Mouse (Mus musculus): ENCODE data around the gene Ndufa6. TPM values are rescaled to one million over a fixed set of nuclear protein-coding genes. Genes with fewer than 3 reads are reported as not detected.
A peak's percentile ranks its signal among the peaks of the same experiment; 100 is the strongest.

Ndufa6 gene
- polyA plus RNA-seq, 1 experiment, result 466 TPM

DNA sequence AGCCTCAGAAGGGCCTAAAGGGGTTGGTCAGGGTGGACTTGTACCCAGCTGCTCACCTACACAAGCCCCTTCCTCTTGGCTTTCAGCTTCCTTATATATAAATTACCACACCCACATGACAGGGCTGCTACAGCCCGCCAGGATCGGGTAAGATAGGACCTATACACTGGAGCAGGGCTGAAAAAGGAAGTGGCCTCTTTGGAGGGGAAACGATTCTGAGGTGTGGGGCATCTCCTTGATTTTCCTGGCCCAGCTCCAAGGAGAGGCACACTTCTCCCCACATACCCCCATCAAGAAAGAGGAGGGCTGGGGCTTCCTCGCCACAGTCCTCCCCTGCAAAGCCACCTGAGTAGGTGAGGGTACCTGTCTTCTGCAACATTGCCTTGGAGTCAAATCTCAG, 16.2 kb downstream of the Ndufa6 start:
- no peak for TF ChIP-seq POLR2A (IDR thresholded peaks at IDR 0.05; ENCODE audit: extremely low read depth, insufficient read depth, low read length)
- no peak for TF ChIP-seq CTCF (IDR thresholded peaks at IDR 0.05; ENCODE audit: extremely low read depth, insufficient read depth, low read length)
- Histone ChIP-seq H3K4me3 (ENCODE audit: insufficient read depth, low read length) (peak overlapping the region; percentile 68), H3K27ac (ENCODE audit: insufficient read depth, low read length) (no peak overlapping the region)

DNA sequence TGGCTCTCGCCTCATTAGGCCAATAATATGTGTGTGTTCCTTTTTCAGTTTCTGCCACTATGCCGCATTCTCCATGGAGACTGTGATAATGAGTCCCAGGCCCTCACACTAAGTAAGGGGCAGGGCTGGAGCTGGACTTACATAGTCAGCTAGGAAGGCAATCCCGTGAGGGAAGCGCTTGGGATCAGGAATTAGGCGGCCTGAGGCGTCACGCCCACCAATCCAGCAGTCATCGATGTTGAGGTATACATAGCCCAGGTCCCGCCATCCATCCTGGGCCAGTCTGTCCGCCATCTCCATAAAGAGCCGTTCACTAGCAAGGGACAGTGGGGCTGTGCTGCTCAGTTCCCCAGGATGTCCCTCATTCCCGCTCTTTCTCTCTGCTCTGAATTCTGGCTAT, 17.5 kb downstream of the Ndufa6 start:
- TF ChIP-seq POLR2A (IDR thresholded peaks at IDR 0.05; ENCODE audit: extremely low read depth, insufficient read depth, low read length), result no peak
- no peak for TF ChIP-seq CTCF (IDR thresholded peaks at IDR 0.05; ENCODE audit: extremely low read depth, insufficient read depth, low read length)
- Histone ChIP-seq H3K4me3 (ENCODE audit: insufficient read depth, low read length) (no peak overlapping the region), H3K27ac (ENCODE audit: insufficient read depth, low read length) (no peak overlapping the region), H3K4me1 (ENCODE audit: control insufficient read depth, insufficient read depth, low read length) (peaks cover 3% of the 10 kb centered on the region; the same call in 1 of the 2 replicates)

More for the DNA sequence above, 16.2 kb downstream of the Ndufa6 start:
- H3K4me1 ChIP-seq (ENCODE audit: control insufficient read depth, insufficient read depth, low read length), result peaks cover 3% of the 10 kb centered on the region; the same call in 1 of the 2 replicates

DNA sequence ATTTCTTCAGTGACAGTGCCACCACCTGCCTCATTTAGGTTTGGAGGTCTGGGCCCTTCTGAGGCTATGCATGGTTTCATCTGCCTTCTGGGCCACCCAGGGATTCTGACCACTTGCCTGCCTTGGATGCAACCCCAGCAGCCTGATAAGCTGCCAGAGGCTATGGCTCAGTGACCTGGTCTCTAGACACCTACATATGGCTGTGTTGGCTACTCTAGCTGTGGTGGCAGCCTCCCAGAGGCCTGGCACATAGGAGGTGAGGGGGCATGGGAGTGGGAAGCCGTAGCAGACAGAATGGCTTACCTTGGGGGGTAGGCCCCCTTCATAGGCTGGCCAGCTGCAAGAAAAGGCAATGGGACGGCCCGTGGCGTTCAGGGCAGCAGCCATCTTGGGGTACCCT, 18.9 kb downstream of the Ndufa6 start:
- no peak overlapping the region for H3K27ac ChIP-seq (ENCODE audit: insufficient read depth, low read length)
- H3K4me1 ChIP-seq (ENCODE audit: control insufficient read depth, insufficient read depth, low read length), result peaks cover 3% of the 10 kb centered on the region; the same call in 1 of the 2 replicates
- no peak overlapping the region for H3K4me3 ChIP-seq (ENCODE audit: insufficient read depth, low read length)
- no peak for TF ChIP-seq POLR2A (IDR thresholded peaks at IDR 0.05; ENCODE audit: extremely low read depth, insufficient read depth, low read length)
- no peak for TF ChIP-seq CTCF (IDR thresholded peaks at IDR 0.05; ENCODE audit: extremely low read depth, insufficient read depth, low read length)

DNA sequence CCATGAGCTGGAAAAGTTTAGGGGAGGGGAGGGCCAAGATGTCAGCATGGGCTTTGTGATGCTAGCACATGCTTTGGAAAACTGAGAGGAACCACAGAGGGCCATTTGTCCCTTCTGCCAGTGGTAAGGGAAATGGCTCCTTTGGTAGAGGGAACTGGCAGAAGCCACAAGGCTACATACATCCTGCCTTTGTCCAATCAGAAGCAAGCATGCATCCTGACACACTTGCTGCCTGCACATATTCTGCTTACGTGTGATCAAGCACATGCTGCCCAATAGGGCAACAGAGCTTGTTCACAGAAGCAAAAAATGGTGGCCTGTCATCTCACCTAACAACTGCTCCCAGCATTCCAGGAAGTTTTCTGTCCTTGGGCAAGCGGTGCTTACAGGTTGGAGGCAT, 28.7 kb downstream of the Ndufa6 start:
- no peak overlapping the region for H3K4me3 ChIP-seq (ENCODE audit: insufficient read depth, low read length)
- H3K4me1 ChIP-seq (ENCODE audit: control insufficient read depth, insufficient read depth, low read length), result no peaks in the 10 kb centered on the region
- H3K27ac ChIP-seq (ENCODE audit: insufficient read depth, low read length), result no peak overlapping the region
- no peak for TF ChIP-seq POLR2A (IDR thresholded peaks at IDR 0.05; ENCODE audit: extremely low read depth, insufficient read depth, low read length)
- TF ChIP-seq CTCF (IDR thresholded peaks at IDR 0.05; ENCODE audit: extremely low read depth, insufficient read depth, low read length), result no peak

DNA sequence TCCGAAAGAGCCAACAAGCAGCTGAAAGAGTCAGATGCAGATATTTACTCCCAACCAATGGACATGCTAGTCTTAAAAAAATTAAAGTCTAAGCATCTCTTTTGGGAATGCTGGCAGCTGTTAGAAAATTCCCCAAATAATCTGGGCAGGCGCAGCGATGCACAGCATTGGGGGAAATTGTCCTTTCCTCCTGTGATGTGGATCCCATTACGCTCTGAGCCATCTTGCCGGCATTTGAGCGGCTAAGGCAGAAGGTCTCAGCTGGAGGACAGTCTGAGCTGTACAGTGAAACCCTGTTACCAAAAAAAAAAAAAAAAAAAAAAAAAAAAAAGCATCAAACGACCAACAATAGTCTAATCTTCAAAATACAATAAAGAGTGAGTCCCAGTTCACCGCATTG, 31.9 kb downstream of the Ndufa6 start:
- Histone ChIP-seq H3K4me3 (ENCODE audit: insufficient read depth, low read length) (no peak overlapping the region), H3K4me1 (ENCODE audit: control insufficient read depth, insufficient read depth, low read length) (no peaks in the 10 kb centered on the region), H3K27ac (ENCODE audit: insufficient read depth, low read length) (no peak overlapping the region)
- TF ChIP-seq POLR2A (IDR thresholded peaks at IDR 0.05; ENCODE audit: extremely low read depth, insufficient read depth, low read length), result no peak
- TF ChIP-seq CTCF (IDR thresholded peaks at IDR 0.05; ENCODE audit: extremely low read depth, insufficient read depth, low read length), result no peak

DNA sequence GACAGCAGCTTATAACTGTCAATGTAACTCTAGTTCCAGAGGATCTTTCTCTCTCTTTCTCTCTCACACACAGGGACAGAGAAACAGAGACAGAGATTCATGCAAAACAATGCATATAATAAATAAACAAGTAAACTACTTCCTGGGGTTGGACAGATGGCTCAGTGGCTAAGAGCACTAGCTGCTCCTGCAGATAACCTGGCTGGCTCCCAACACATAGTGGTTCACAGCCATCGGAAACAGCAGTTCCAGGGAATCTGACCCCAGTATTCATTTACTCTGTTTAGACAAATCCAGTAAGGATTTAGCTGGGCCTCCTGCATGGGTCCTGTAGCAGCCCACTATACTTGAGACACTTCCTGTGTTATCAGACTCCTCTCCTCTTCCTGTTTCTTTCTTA, 34.5 kb downstream of the Ndufa6 start:
- no peaks in the 10 kb centered on the region for H3K4me1 ChIP-seq (ENCODE audit: control insufficient read depth, insufficient read depth, low read length)
- no peak overlapping the region for H3K27ac ChIP-seq (ENCODE audit: insufficient read depth, low read length)
- no peak overlapping the region for H3K4me3 ChIP-seq (ENCODE audit: insufficient read depth, low read length)
- TF ChIP-seq POLR2A (IDR thresholded peaks at IDR 0.05; ENCODE audit: extremely low read depth, insufficient read depth, low read length) (no peak), CTCF (IDR thresholded peaks at IDR 0.05; ENCODE audit: extremely low read depth, insufficient read depth, low read length) (no peak)

DNA sequence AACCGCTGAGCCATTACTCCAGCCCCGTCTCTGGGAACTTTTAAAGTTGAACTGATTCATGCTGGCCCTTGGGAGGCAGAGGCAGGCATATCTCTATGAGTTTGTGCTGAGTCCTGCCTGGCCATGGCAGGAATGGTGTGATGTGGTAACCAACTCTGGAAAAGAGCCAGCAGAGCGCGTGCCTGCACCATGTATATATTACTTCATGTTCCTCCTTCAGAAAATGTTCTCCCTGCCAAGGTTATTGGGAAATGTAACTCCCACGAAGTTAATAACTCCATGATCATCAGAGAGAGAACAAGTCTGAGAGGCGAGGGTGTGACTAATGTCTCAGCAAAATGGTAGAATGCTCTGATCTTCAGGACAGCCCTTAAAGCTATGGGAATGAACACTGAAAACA, 36.3 kb downstream of the Ndufa6 start:
- H3K4me1 ChIP-seq (ENCODE audit: control insufficient read depth, insufficient read depth, low read length), result no peaks in the 10 kb centered on the region
- H3K4me3 ChIP-seq (ENCODE audit: insufficient read depth, low read length), result no peak overlapping the region
- H3K27ac ChIP-seq (ENCODE audit: insufficient read depth, low read length), result no peak overlapping the region
- TF ChIP-seq CTCF (IDR thresholded peaks at IDR 0.05; ENCODE audit: extremely low read depth, insufficient read depth, low read length) (no peak), POLR2A (IDR thresholded peaks at IDR 0.05; ENCODE audit: extremely low read depth, insufficient read depth, low read length) (no peak)

DNA sequence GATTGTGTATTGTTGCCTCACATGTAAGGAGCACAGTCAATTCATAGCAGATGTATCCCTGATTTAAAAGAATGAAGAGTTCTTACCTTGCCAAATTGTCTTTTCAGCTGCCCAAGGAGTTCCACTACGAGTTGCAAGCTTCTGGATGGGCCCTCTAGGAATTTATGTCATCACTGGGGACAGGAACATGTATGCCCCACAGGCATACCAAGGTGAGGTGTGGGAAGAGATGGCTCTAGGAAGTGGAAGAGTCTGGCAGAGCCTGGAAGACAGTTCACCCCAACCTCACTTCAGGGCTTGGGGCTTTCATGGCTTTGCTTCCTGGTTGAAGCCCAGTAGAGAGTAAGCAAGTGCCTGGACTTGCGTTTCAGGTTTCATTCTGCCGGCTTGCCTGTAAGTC, 45.7 kb downstream of the Ndufa6 start:
- Histone ChIP-seq H3K4me3 (ENCODE audit: insufficient read depth, low read length) (no peak overlapping the region), H3K4me1 (ENCODE audit: control insufficient read depth, insufficient read depth, low read length) (no peaks in the 10 kb centered on the region), H3K27ac (ENCODE audit: insufficient read depth, low read length) (no peak overlapping the region)
- TF ChIP-seq CTCF (IDR thresholded peaks at IDR 0.05; ENCODE audit: extremely low read depth, insufficient read depth, low read length), result no peak
- no peak for TF ChIP-seq POLR2A (IDR thresholded peaks at IDR 0.05; ENCODE audit: extremely low read depth, insufficient read depth, low read length)

DNA sequence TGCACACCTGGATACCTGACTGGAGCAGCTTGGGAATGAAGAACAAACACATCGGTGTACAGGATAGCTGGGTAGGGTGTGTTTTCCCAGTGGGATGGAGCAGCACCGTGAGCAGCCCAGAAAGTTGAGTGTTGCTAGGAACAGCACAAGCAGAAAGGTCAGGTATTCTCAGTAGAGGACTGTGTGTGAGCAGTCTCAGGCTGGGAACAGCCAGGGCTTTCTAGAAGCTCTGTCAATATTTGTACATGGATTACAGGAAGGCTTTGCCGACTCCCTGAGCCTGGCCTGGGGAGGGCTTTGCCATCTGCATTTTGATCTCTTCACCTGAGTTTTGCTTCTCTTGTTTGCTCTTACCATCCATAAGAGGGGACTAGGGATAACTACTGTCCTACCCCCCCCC, 47.0 kb downstream of the Ndufa6 start:
- TF ChIP-seq POLR2A (IDR thresholded peaks at IDR 0.05; ENCODE audit: extremely low read depth, insufficient read depth, low read length) (no peak), CTCF (IDR thresholded peaks at IDR 0.05; ENCODE audit: extremely low read depth, insufficient read depth, low read length) (no peak)
- Histone ChIP-seq H3K4me1 (ENCODE audit: control insufficient read depth, insufficient read depth, low read length) (no peaks in the 10 kb centered on the region), H3K4me3 (ENCODE audit: insufficient read depth, low read length) (no peak overlapping the region)

More for the DNA sequence above, 47.0 kb downstream of the Ndufa6 start:
- H3K27ac ChIP-seq (ENCODE audit: insufficient read depth, low read length), result no peak overlapping the region

Other genes starting within 250 kb of the Ndufa6 start
- gene Ccdc134, start 226.4 kb downstream of the Ndufa6 start, polyA plus RNA-seq (2012; rRNA removed), result 16.3 and 16.5 TPM in 2 replicates
- gene Srebf2, start 207.1 kb downstream of the Ndufa6 start, polyA plus RNA-seq (2012; rRNA removed), result 138 and 166 TPM in 2 replicates
- 5.3 and 6.7 TPM in 2 replicates for gene Shisa8, start 141.5 kb downstream of the Ndufa6 start, polyA plus RNA-seq (2012; rRNA removed)
- 0.48 and 0.76 TPM in 2 replicates for gene Tnfrsf13c, start 130.0 kb downstream of the Ndufa6 start, polyA plus RNA-seq (2012; rRNA removed)
- gene Cenpm, start 109.6 kb downstream of the Ndufa6 start, polyA plus RNA-seq (2012; rRNA removed), result 6.7 and 7.0 TPM in 2 replicates
- gene 1500009C09Rik, start 101.9 kb downstream of the Ndufa6 start, polyA plus RNA-seq (2012; rRNA removed), result 155 TPM in 2 replicates
- 367 and 405 TPM in 2 replicates for gene Sept3, start 79.4 kb downstream of the Ndufa6 start, polyA plus RNA-seq (2012; rRNA removed)
- gene Wbp2nl, start 55.4 kb downstream of the Ndufa6 start, polyA plus RNA-seq (2012; rRNA removed), result 0.13 TPM in 1 of 2 replicates, not detected in the other
- 52.8 and 54.8 TPM in 2 replicates for gene Naga, start 15.4 kb downstream of the Ndufa6 start, polyA plus RNA-seq (2012; rRNA removed)
- gene Pheta2, start 15.4 kb downstream of the Ndufa6 start, polyA plus RNA-seq (2012; rRNA removed), result 0.49 and 0.52 TPM in 2 replicates
- gene Smdt1, start 15.4 kb downstream of the Ndufa6 start, polyA plus RNA-seq (2012; rRNA removed), result 279 and 280 TPM in 2 replicates
- 50.3 and 57.9 TPM in 2 replicates for gene Cyp2d22, start 25.9 kb upstream of the Ndufa6 start, polyA plus RNA-seq (2012; rRNA removed)
- not detected in 2 replicates for gene Cyp2d11, start 39.7 kb upstream of the Ndufa6 start, polyA plus RNA-seq (2012; rRNA removed)
- not detected in 2 replicates for gene Cyp2d10, start 52.9 kb upstream of the Ndufa6 start, polyA plus RNA-seq (2012; rRNA removed)
- gene Cyp2d9, start 79.1 kb upstream of the Ndufa6 start, polyA plus RNA-seq (2012; rRNA removed), result not detected in 2 replicates
- gene Cyp2d12, start 200.8 kb upstream of the Ndufa6 start, polyA plus RNA-seq (2012; rRNA removed), result not detected in 2 replicates

Measured in cortical plate, adult 2 months (tissue).